Mouse (Mus musculus) forebrain, embryonic 11.5 days (tissue): ENCODE data around the gene Olfr566. TPM values are rescaled to one million over a fixed set of nuclear protein-coding genes. Genes with fewer than 3 reads are reported as not detected.

Experiments used
- ATAC-seq: fragments of 200-750 bp; cut with Nextera tagmentation; replicated peaks from 2 replicates; pipeline ENCODE4 v1.8.0; 2017; ENCODE audit warnings: moderate TSS enrichment; ENCODE audit not compliant: low FRiP score
- DNase-seq: peaks from one replicate; pipeline ENCODE4 v3.0.0-alpha.2; 2017; ENCODE audit warnings: low spot score
- H3K27ac ChIP-seq: fragments of 300-500 bp; sonication (generic); 2 replicates; pipeline ENCODE4 v1.5.1; 2014; ENCODE audit warnings: low read depth, low read length
- H3K27me3 ChIP-seq: fragments of 300-500 bp; sonication (generic); 2 replicates; pipeline ENCODE4 v1.6.1; 2014; ENCODE audit warnings: mild to moderate bottlenecking, low read length, mixed read lengths; ENCODE audit not compliant: control insufficient read depth, insufficient read depth
- H3K36me3 ChIP-seq: fragments of 300-500 bp; sonication (generic); 2 replicates; pipeline ENCODE4 v1.6.1; 2014; ENCODE audit warnings: mild to moderate bottlenecking, low read length, moderate library complexity, mixed read lengths; ENCODE audit not compliant: control insufficient read depth, insufficient read depth
- H3K4me1 ChIP-seq: fragments of 300-500 bp; sonication (generic); replicated peaks from 2 replicates; pipeline ENCODE4 v1.6.1; 2014; ENCODE audit warnings: low read length, mixed read lengths; ENCODE audit not compliant: control insufficient read depth, insufficient read depth
- H3K4me2 ChIP-seq: fragments of 300-500 bp; sonication (generic); 2 replicates; pipeline ENCODE4 v1.6.1; 2014; ENCODE audit warnings: low read depth, mild to moderate bottlenecking, low read length, moderate library complexity, mixed read lengths; ENCODE audit not compliant: severe bottlenecking
- H3K4me3 ChIP-seq: fragments of 300-500 bp; sonication (generic); 2 replicates; pipeline ENCODE4 v1.5.1; 2014; ENCODE audit warnings: low read depth, low read length
- H3K9ac ChIP-seq: fragments of 300-500 bp; sonication (generic); 2 replicates; pipeline ENCODE4 v1.6.1; 2014; ENCODE audit warnings: low read length
- H3K9me3 ChIP-seq: fragments of 300-500 bp; sonication (generic); 2 replicates; pipeline ENCODE4 v1.6.1; 2016; ENCODE audit warnings: low read length, mixed read lengths; ENCODE audit not compliant: control insufficient read depth
- WGBS: fragments of 180-500 bp; shearing (Covaris S2); extraction: QIAGEN DNeasy Blood & Tissue Kit; methylation state at CpG from one replicate; pipeline ENCODE4 v1.1.7; 2014; 5-methylcytosine and 5-hydroxymethylcytosine counted together
- polyA plus RNA-seq: library from polyadenylated mRNA; unstranded; fragments of >200 nt; fragmentation: Nextera tagmentation; extraction: Ambion mirVana; gene quantifications from 2 replicates; pipeline ENCODE4 v1.2.1, GENCODE M21; 2014

The Olfr566 gene
- not detected in 2 replicates for polyA plus RNA-seq

DNA sequence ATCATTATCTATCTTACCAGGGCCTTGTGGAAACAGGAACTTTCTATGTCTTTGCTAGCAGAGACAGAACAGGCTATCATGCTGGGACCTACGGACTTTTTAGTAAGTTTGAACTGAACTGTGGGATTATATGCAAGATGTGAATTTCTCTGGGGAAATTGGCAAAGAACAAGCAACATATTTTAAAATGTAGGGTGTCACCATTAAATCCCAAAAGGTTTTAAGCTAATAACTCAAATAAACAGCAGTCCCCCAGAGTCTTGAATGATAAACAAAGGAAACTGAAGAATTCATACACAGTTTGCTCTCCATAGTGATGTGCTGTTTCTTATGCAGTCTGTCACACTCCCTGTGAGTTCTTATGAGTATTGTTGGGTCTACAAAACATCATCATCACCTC is at the start of gene Olfr566:
TSS of gene Olfr566 (minus strand) at position 101 of the 400 bp plus-strand sequence.
- ATAC-seq, result no peak
- Histone ChIP-seq H3K27me3 (no peaks in the 10 kb centered on the region), H3K36me3 (no peaks in the 10 kb centered on the region), H3K9me3 (no peaks in the 10 kb centered on the region), H3K27ac (no peak within 1 kb of the TSS), H3K4me1 (no peaks in the 10 kb centered on the region), H3K4me3 (no peak within 1 kb of the TSS), H3K4me2 (no peak within 1 kb of the TSS), H3K9ac (no peak within 1 kb of the TSS)
- WGBS, result 78% methylated on average over 1 of the region's 1 CpGs
- no peak for DNase-seq

DNA sequence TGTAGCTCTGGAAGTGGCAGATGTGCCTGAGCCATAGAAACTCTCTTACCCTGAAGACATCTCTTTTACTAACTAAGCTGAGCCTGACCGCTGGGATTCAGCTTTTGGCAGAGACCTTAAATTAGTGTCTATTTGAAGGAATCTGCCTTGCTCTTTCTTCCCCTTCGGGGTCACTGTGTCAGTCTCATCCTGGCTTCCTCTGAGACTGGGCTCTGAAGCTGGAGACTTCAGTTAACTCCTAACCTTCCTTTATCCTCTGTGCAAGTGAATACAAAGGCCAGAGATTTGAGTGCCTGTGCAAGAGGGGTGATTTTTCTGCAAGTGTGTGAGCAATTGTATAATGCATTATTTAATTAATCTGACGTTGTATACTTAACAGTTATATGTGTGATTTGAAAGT is 32.2 kb upstream of the Olfr566 start, which contains the start of gene Olfr569:
TSS of gene Olfr569 (minus strand) at position 101 of the 400 bp plus-strand sequence.
- DNase-seq (no peak), ATAC-seq (no peak)
- WGBS, result 69% methylated on average over 3 of the region's 3 CpGs
- Histone ChIP-seq H3K9ac (no peak within 1 kb of the TSS), H3K27ac (no peak within 1 kb of the TSS), H3K4me1 (no peaks in the 10 kb centered on the region), H3K36me3 (no peaks in the 10 kb centered on the region), H3K4me2 (no peak within 1 kb of the TSS), H3K4me3 (no peak within 1 kb of the TSS), H3K27me3 (no peaks in the 10 kb centered on the region), H3K9me3 (no peaks in the 10 kb centered on the region)

- H3K27ac ChIP-seq, result no peak within 1 kb of the TSS
- H3K4me1 ChIP-seq, result no peaks in the 10 kb centered on the region
- no peaks in the 10 kb centered on the region for H3K9me3 ChIP-seq
- DNase-seq (no peak), ATAC-seq (no peak)
- no peak within 1 kb of the TSS for H3K4me3 ChIP-seq
- no peak within 1 kb of the TSS for H3K4me2 ChIP-seq
- H3K27me3 ChIP-seq, result no peaks in the 10 kb centered on the region
- no peak within 1 kb of the TSS for H3K9ac ChIP-seq
- H3K36me3 ChIP-seq, result no peaks in the 10 kb centered on the region
Measured at GRCm38 (mm10) chr7:102876822-102877221, 18.3 kb upstream of the Olfr566 start, which contains the start of gene Olfr568. Gene Olfr568 (plus strand): TSS chr7:102877122.

- no peak for DNase-seq
- ATAC-seq, result no peak
- Histone ChIP-seq H3K9me3 (no peaks in the 10 kb centered on the region), H3K4me2 (no peak overlapping the region), H3K4me1 (no peaks in the 10 kb centered on the region), H3K27me3 (no peaks in the 10 kb centered on the region), H3K36me3 (no peaks in the 10 kb centered on the region), H3K9ac (no peak overlapping the region), H3K4me3 (no peak overlapping the region), H3K27ac (no peak overlapping the region)
Measured at GRCm38 (mm10) chr7:102855807-102856206, 2.8 kb downstream of the Olfr566 start.

Other genes with a start within 250 kb of the Olfr566 start
- gene Olfr553, start 240.5 kb downstream of the Olfr566 start, polyA plus RNA-seq, result not detected in 2 replicates
- gene Olfr554, start 220.3 kb downstream of the Olfr566 start, polyA plus RNA-seq, result not detected in 2 replicates
- not detected in 2 replicates for gene Olfr555, start 199.9 kb downstream of the Olfr566 start, polyA plus RNA-seq
- not detected in 2 replicates for gene Olfr556, start 193.9 kb downstream of the Olfr566 start, polyA plus RNA-seq
- 11.0 and 12.0 TPM in 2 replicates for gene Trim68, start 171.4 kb downstream of the Olfr566 start, polyA plus RNA-seq
- not detected in 2 replicates for gene Olfr557, start 162.9 kb downstream of the Olfr566 start, polyA plus RNA-seq
- gene Olfr558, start 156.6 kb downstream of the Olfr566 start, polyA plus RNA-seq, result not detected in 2 replicates
- gene Olfr33, start 139.7 kb downstream of the Olfr566 start, polyA plus RNA-seq, result not detected in 2 replicates
- gene Olfr559, start 131.3 kb downstream of the Olfr566 start, polyA plus RNA-seq, result not detected in 2 replicates
- gene Olfr560, start 99.4 kb downstream of the Olfr566 start, polyA plus RNA-seq, result not detected in 2 replicates
- not detected in 2 replicates for gene Olfr78, start 99.3 kb downstream of the Olfr566 start, polyA plus RNA-seq
- gene Olfr561, start 87.5 kb downstream of the Olfr566 start, polyA plus RNA-seq, result not detected in 2 replicates
- gene Olfr564, start 55.3 kb downstream of the Olfr566 start, polyA plus RNA-seq, result not detected in 2 replicates
- not detected in 2 replicates for gene Olfr568, start 18.4 kb upstream of the Olfr566 start, polyA plus RNA-seq
- not detected in 2 replicates for gene Olfr569, start 32.1 kb upstream of the Olfr566 start, polyA plus RNA-seq
- gene Olfr570, start 35.8 kb upstream of the Olfr566 start, polyA plus RNA-seq, result not detected in 2 replicates
- 0.17 and 0.19 TPM in 2 replicates for gene Olfr571, start 58.8 kb upstream of the Olfr566 start, polyA plus RNA-seq
- not detected in 2 replicates for gene Olfr572, start 65.6 kb upstream of the Olfr566 start, polyA plus RNA-seq
- not detected in 2 replicates for gene Olfr573-ps1, start 83.8 kb upstream of the Olfr566 start, polyA plus RNA-seq
- gene Olfr574, start 89.7 kb upstream of the Olfr566 start, polyA plus RNA-seq, result not detected in 2 replicates
- not detected in 2 replicates for gene Olfr575, start 100.0 kb upstream of the Olfr566 start, polyA plus RNA-seq
- not detected in 2 replicates for gene Olfr576, start 103.9 kb upstream of the Olfr566 start, polyA plus RNA-seq
- gene Olfr577, start 117.2 kb upstream of the Olfr566 start, polyA plus RNA-seq, result not detected in 2 replicates
- gene Olfr578, start 130.6 kb upstream of the Olfr566 start, polyA plus RNA-seq, result not detected in 2 replicates
- gene Olfr582, start 179.3 kb upstream of the Olfr566 start, polyA plus RNA-seq, result not detected in 2 replicates
- not detected in 2 replicates for gene Olfr583, start 192.5 kb upstream of the Olfr566 start, polyA plus RNA-seq
- gene Olfr584, start 223.1 kb upstream of the Olfr566 start, polyA plus RNA-seq, result not detected in 2 replicates
- not detected in 2 replicates for gene Olfr585, start 239.0 kb upstream of the Olfr566 start, polyA plus RNA-seq